Mouse (Mus musculus): ENCODE measurements at regions not wholly inside any gene's neighbourhood (a gene's known extent, or its start where the extent isn't known, plus 50 kb on each side); places are given as distances from the start of the nearest gene placed in this dataset.

GRCm38 (mm10) chr13:110854213-110854612, 400.6 kb upstream of the Actbl2 start:
- TF ChIP-seq CTCF (IDR thresholded peaks at IDR 0.05; ENCODE audit: low read depth, low read length): no peak
- no peak for TF ChIP-seq POLR2A (IDR thresholded peaks at IDR 0.05; ENCODE audit: borderline replicate concordance, low read depth, low read length)
